Mouse (Mus musculus) embryonic facial prominence, embryonic 10.5 days (tissue): ENCODE results near the gene Ctrb1. TPM values are rescaled to one million over a fixed set of nuclear protein-coding genes. Genes with fewer than 3 reads are reported as not detected.
A peak's percentile ranks its signal among the peaks of the same experiment; 100 is the strongest.

Experiments
- DNase-seq: peaks from one replicate; pipeline ENCODE4 v3.0.0-alpha.2; 2017; ENCODE audit warnings: low spot score
- H3K27ac ChIP-seq: fragments of 300-500 bp; sonication (generic); replicated peaks from 2 replicates; pipeline ENCODE4 v1.5.1; 2016; ENCODE audit warnings: mild to moderate bottlenecking
- H3K27me3 ChIP-seq: fragments of 300-500 bp; sonication (generic); replicated peaks from 2 replicates; pipeline ENCODE4 v1.6.1; 2016; ENCODE audit warnings: low read depth, mild to moderate bottlenecking; ENCODE audit not compliant: poor library complexity, severe bottlenecking
- H3K36me3 ChIP-seq: fragments of 300-500 bp; sonication (generic); replicated peaks from 2 replicates; pipeline ENCODE4 v1.6.1; 2016; ENCODE audit warnings: mild to moderate bottlenecking, moderate library complexity
- H3K4me1 ChIP-seq: fragments of 300-500 bp; sonication (generic); 2 replicates; pipeline ENCODE4 v1.6.1; 2016
- H3K4me3 ChIP-seq: fragments of 300-500 bp; sonication (generic); 2 replicates; pipeline ENCODE4 v1.5.1; 2016; ENCODE audit warnings: mild to moderate bottlenecking, moderate library complexity
- H3K9me3 ChIP-seq: fragments of 300-500 bp; sonication (generic); 2 replicates; pipeline ENCODE4 v1.6.1; 2016; ENCODE audit warnings: mild to moderate bottlenecking
- WGBS: fragments of 180-500 bp; shearing (Covaris S2); methylation state at CpG from one replicate; pipeline ENCODE4 v1.1.7; 2016; 5-methylcytosine and 5-hydroxymethylcytosine counted together
- polyA plus RNA-seq: library from polyadenylated mRNA; unstranded; fragments of >200 nt; fragmentation: Nextera tagmentation; extraction: Ambion mirVana; gene quantifications from 2 replicates; pipeline ENCODE4 v1.2.1, GENCODE M21; 2016

Ctrb1 gene
- polyA plus RNA-seq, 1 experiment from 2014 or later, result not detected

- Histone ChIP-seq H3K27ac (peak overlapping the region; percentile 92), H3K9me3 (no peaks in the 10 kb centered on the region), H3K4me3 (peak overlapping the region; percentile 87), H3K36me3 (0 out of 2 replicates have a peak, but pooled peaks cover 3% of the 10 kb centered on the region), H3K4me1 (peaks cover 91% of the 10 kb centered on the region), H3K27me3 (no peaks in the 10 kb centered on the region)
- DNase-seq, result peak; percentile 49
- 1% methylated on average over 39 of the region's 39 CpGs for WGBS
These were observed 40.6 kb upstream of the Ctrb1 start for GRCm38 (mm10) chr8:111731231-111731977.

- peak overlapping the region; percentile 87; the same call in 1 of the 2 replicates for H3K4me3 ChIP-seq
- peaks cover 90% of the 10 kb centered on the region for H3K4me1 ChIP-seq
- H3K27me3 ChIP-seq, result no peaks in the 10 kb centered on the region
- peaks cover 7% of the 10 kb centered on the region; the same call in 1 of the 2 replicates for H3K36me3 ChIP-seq
- no peaks in the 10 kb centered on the region for H3K9me3 ChIP-seq
- WGBS, result 68% methylated on average over 7 of the region's 7 CpGs
- H3K27ac ChIP-seq, result no peak overlapping the region
- no peak for DNase-seq
These were observed 38.7 kb upstream of the Ctrb1 start for GRCm38 (mm10) chr8:111729233-111730170.

- no peak for DNase-seq
- Histone ChIP-seq H3K27me3 (no peaks in the 10 kb centered on the region), H3K9me3 (no peaks in the 10 kb centered on the region), H3K36me3 (peaks cover 10% of the 10 kb centered on the region; the same call in 1 of the 2 replicates), H3K27ac (no peak overlapping the region; the same call in 1 of the 2 replicates), H3K4me1 (peaks cover 84% of the 10 kb centered on the region), H3K4me3 (no peak overlapping the region)
- WGBS, result 75% methylated on average over 5 of the region's 5 CpGs
These were observed 37.7 kb upstream of the Ctrb1 start for GRCm38 (mm10) chr8:111728481-111728880.

- Histone ChIP-seq H3K4me3 (no peak overlapping the region), H3K27ac (no peak overlapping the region), H3K4me1 (peaks cover 75% of the 10 kb centered on the region), H3K36me3 (peaks cover 10% of the 10 kb centered on the region), H3K9me3 (no peaks in the 10 kb centered on the region), H3K27me3 (no peaks in the 10 kb centered on the region)
- 82% methylated on average over 4 of the region's 4 CpGs for WGBS
- DNase-seq, result no peak
These were observed 36.7 kb upstream of the Ctrb1 start for GRCm38 (mm10) chr8:111727553-111727952.

GRCm38 (mm10) chr8:111726102-111726900, 35.5 kb upstream of the Ctrb1 start:
- Histone ChIP-seq H3K27me3 (no peaks in the 10 kb centered on the region), H3K36me3 (peaks cover 12% of the 10 kb centered on the region), H3K27ac (peak overlapping the region; percentile 73), H3K9me3 (no peaks in the 10 kb centered on the region), H3K4me3 (peak overlapping the region; percentile 4; the same call in 1 of the 2 replicates), H3K4me1 (peaks cover 62% of the 10 kb centered on the region)
- 65% methylated on average over 7 of the region's 7 CpGs for WGBS
- peak; percentile 64 for DNase-seq

- Histone ChIP-seq H3K27ac (no peak overlapping the region; the same call in 1 of the 2 replicates), H3K36me3 (peaks cover 22% of the 10 kb centered on the region), H3K4me1 (peaks cover 56% of the 10 kb centered on the region), H3K27me3 (no peaks in the 10 kb centered on the region), H3K9me3 (no peaks in the 10 kb centered on the region), H3K4me3 (no peak overlapping the region)
- DNase-seq, result no peak
- WGBS, result 89% methylated on average over 6 of the region's 6 CpGs
These were observed 34.5 kb upstream of the Ctrb1 start for GRCm38 (mm10) chr8:111725341-111725740.

GRCm38 (mm10) chr8:111720115-111720544, 29.3 kb upstream of the Ctrb1 start:
- WGBS, result 75% methylated on average over 4 of the region's 4 CpGs

GRCm38 (mm10) chr8:111718937-111719336, 28.1 kb upstream of the Ctrb1 start:
- no peak for DNase-seq
- 71% methylated on average over 5 of the region's 5 CpGs for WGBS
- Histone ChIP-seq H3K4me3 (no peak overlapping the region), H3K36me3 (peaks cover 74% of the 10 kb centered on the region), H3K27me3 (no peaks in the 10 kb centered on the region), H3K9me3 (no peaks in the 10 kb centered on the region), H3K4me1 (peaks cover 30% of the 10 kb centered on the region), H3K27ac (no peak overlapping the region)

More at GRCm38 (mm10) chr8:111720115-111720544, 29.3 kb upstream of the Ctrb1 start:
- Histone ChIP-seq H3K27me3 (no peaks in the 10 kb centered on the region), H3K4me1 (peaks cover 40% of the 10 kb centered on the region), H3K4me3 (no peak overlapping the region), H3K9me3 (no peaks in the 10 kb centered on the region), H3K27ac (no peak overlapping the region), H3K36me3 (peaks cover 69% of the 10 kb centered on the region)
- DNase-seq, result no peak

GRCm38 (mm10) chr8:111717866-111718265, 27.1 kb upstream of the Ctrb1 start:
- no peak overlapping the region for H3K4me3 ChIP-seq
- H3K4me1 ChIP-seq, result peaks cover 30% of the 10 kb centered on the region
- WGBS, result 74% methylated on average over 6 of the region's 6 CpGs
- H3K9me3 ChIP-seq, result no peaks in the 10 kb centered on the region
- H3K27me3 ChIP-seq, result no peaks in the 10 kb centered on the region
- H3K36me3 ChIP-seq, result peaks cover 85% of the 10 kb centered on the region
- no peak for DNase-seq
- peak overlapping the region; percentile 74; the same call in 1 of the 2 replicates for H3K27ac ChIP-seq

- no peak for DNase-seq
- no peaks in the 10 kb centered on the region for H3K27me3 ChIP-seq
- H3K4me1 ChIP-seq, result peaks cover 30% of the 10 kb centered on the region
- H3K36me3 ChIP-seq, result peaks cover 89% of the 10 kb centered on the region
- H3K9me3 ChIP-seq, result no peaks in the 10 kb centered on the region
- H3K4me3 ChIP-seq, result no peak overlapping the region
- WGBS, result 73% methylated on average over 4 of the region's 4 CpGs
- H3K27ac ChIP-seq, result peak overlapping the region; percentile 74
These were observed 26.6 kb upstream of the Ctrb1 start for GRCm38 (mm10) chr8:111717488-111717792.

GRCm38 (mm10) chr8:111716603-111717487, 26.0 kb upstream of the Ctrb1 start:
- WGBS, result 39% methylated on average over 10 of the region's 10 CpGs
- peaks cover 95% of the 10 kb centered on the region for H3K36me3 ChIP-seq
- peaks cover 30% of the 10 kb centered on the region for H3K4me1 ChIP-seq
- DNase-seq, result no peak
- H3K4me3 ChIP-seq, result 0 out of 2 replicates have a peak overlapping the region, but pooled peaks have one; percentile 9
- H3K27ac ChIP-seq, result peak overlapping the region; percentile 74
- H3K9me3 ChIP-seq, result no peaks in the 10 kb centered on the region
- H3K27me3 ChIP-seq, result no peaks in the 10 kb centered on the region
